Mouse (Mus musculus) MEL (cell line): ENCODE measurements around the gene Cat. TPM values are rescaled to one million over a fixed set of nuclear protein-coding genes. Genes with fewer than 3 reads are reported as not detected.

Experiments
- DNase-seq: peaks from one replicate; pipeline ENCODE4 v3.0.0; 2011; ENCODE audit warnings: low read depth, low spot score
- H3K27ac ChIP-seq: 2 replicates; pipeline ENCODE4 v1.5.1; 2012; ENCODE audit warnings: low read depth, mild to moderate bottlenecking, control low read depth, low read length, moderate library complexity; ENCODE audit not compliant: control insufficient read depth
- H3K27me3 ChIP-seq, 2 experiments: fragments of 150-350 bp in 1 of 2; sonication (generic) in 1 of 2; 2 replicates each; pipeline ENCODE4 v1.6.1; 2012; ENCODE audit warnings: low read length in 2 of 2, mild to moderate bottlenecking in 2 of 2, improper control_type of control experiment in 1 of 2, moderate library complexity in 1 of 2; ENCODE audit not compliant: insufficient read depth in 2 of 2, control insufficient read depth in 1 of 2
- H3K36me3 ChIP-seq, 2 experiments: 2 replicates each; pipeline ENCODE4 v1.6.1; 2012 to 2014; ENCODE audit warnings: low read length in 2 of 2, improper control_type of control experiment in 1 of 2, inconsistent platforms in 1 of 2, mild to moderate bottlenecking in 1 of 2; ENCODE audit not compliant: insufficient read depth in 2 of 2, control insufficient read depth in 1 of 2
- H3K4me1 ChIP-seq, 2 experiments: fragments of 150-350 bp in 1 of 2; sonication (generic) in 1 of 2; 2 replicates each; pipeline ENCODE4 v1.6.1; 2012; ENCODE audit warnings: low read length in 2 of 2, improper control_type of control experiment in 1 of 2, mild to moderate bottlenecking in 1 of 2; ENCODE audit not compliant: insufficient read depth in 2 of 2, control insufficient read depth in 1 of 2
- H3K4me3 ChIP-seq, 2 experiments: fragments of 150-350 bp in 1 of 2; sonication (generic) in 1 of 2; 2 replicates each; pipeline ENCODE4 v1.5.1; 2012; ENCODE audit warnings: low read depth in 2 of 2, low read length in 2 of 2, mild to moderate bottlenecking in 2 of 2, moderate library complexity in 2 of 2, control low read depth in 1 of 2, improper control_type of control experiment in 1 of 2; ENCODE audit not compliant: control insufficient read depth in 1 of 2, insufficient read depth in 1 of 2
- H3K79me2 ChIP-seq: 2 replicates; pipeline ENCODE4 v1.6.1; 2012; ENCODE audit warnings: mild to moderate bottlenecking, low read length, moderate library complexity; ENCODE audit not compliant: control insufficient read depth, poor library complexity, insufficient read depth
- H3K9ac ChIP-seq: 2 replicates; pipeline ENCODE4 v1.6.1; 2012; ENCODE audit warnings: low read depth, mild to moderate bottlenecking, control low read depth, low read length, moderate library complexity; ENCODE audit not compliant: control insufficient read depth, poor library complexity, severe bottlenecking
- H3K9me3 ChIP-seq: fragments of 150-350 bp; sonication (generic); replicated peaks from 2 replicates; pipeline ENCODE4 v1.6.1; 2012; ENCODE audit warnings: mild to moderate bottlenecking, low read length, improper control_type of control experiment, moderate library complexity; ENCODE audit not compliant: insufficient read depth
- CHD1 ChIP-seq: IDR thresholded peaks from 2 replicates; pipeline ENCODE4 v1.6.1; 2012; ENCODE audit warnings: low read depth, mild to moderate bottlenecking, inconsistent platforms, low read length, improper control_type of control experiment
- CTCF ChIP-seq, 3 experiments: IDR thresholded peaks in 2 of 3; conservative IDR thresholded peaks in 1 of 3; 2 replicates each; pipeline ENCODE4 v1.5.1; 2011 to 2012; ENCODE audit warnings: low read length in 3 of 3, low read depth in 2 of 3, mild to moderate bottlenecking in 2 of 3, improper control_type of control experiment in 1 of 3, inconsistent platforms in 1 of 3, mixed read lengths in 1 of 3, moderate library complexity in 1 of 3; ENCODE audit not compliant: control insufficient read depth in 1 of 3, insufficient read depth in 1 of 3, poor library complexity in 1 of 3, severe bottlenecking in 1 of 3
- E2F4 ChIP-seq: IDR thresholded peaks from 2 replicates; pipeline ENCODE4 v1.6.1; 2011; ENCODE audit warnings: low read depth, low read length, improper control_type of control experiment, borderline replicate concordance
- ELF1 ChIP-seq: IDR thresholded peaks from 2 replicates; pipeline ENCODE4 v1.6.1; 2014; ENCODE audit warnings: low read depth, mild to moderate bottlenecking, inconsistent platforms, low read length, improper control_type of control experiment, moderate library complexity
- GATA1 ChIP-seq: IDR thresholded peaks from 2 replicates; pipeline ENCODE4 v1.6.1; 2011; ENCODE audit warnings: low read depth, low read length, improper control_type of control experiment
- JUND ChIP-seq: IDR thresholded peaks from 2 replicates; pipeline ENCODE4 v1.6.1; 2011; ENCODE audit warnings: low read depth, mild to moderate bottlenecking, improper control_type of control experiment, low read length
- KAT2A ChIP-seq: conservative IDR thresholded peaks from 2 replicates; pipeline ENCODE4 v1.6.1; 2012; ENCODE audit warnings: low read depth, low read length, improper control_type of control experiment, inconsistent platforms
- MAFK ChIP-seq: IDR thresholded peaks from 2 replicates; pipeline ENCODE4 v1.6.1; 2011; ENCODE audit warnings: low read depth, mild to moderate bottlenecking, low read length, improper control_type of control experiment, borderline replicate concordance
- MAX ChIP-seq: IDR thresholded peaks from 2 replicates; pipeline ENCODE4 v1.6.1; 2011; ENCODE audit warnings: low read length, improper control_type of control experiment
- MAZ ChIP-seq: IDR thresholded peaks from 2 replicates; pipeline ENCODE4 v1.6.1; 2012; ENCODE audit warnings: low read depth, mild to moderate bottlenecking, inconsistent platforms, low read length, improper control_type of control experiment
- MYB ChIP-seq: IDR thresholded peaks from 2 replicates; pipeline ENCODE4 v1.6.1; 2011; ENCODE audit warnings: mild to moderate bottlenecking, low read depth, low read length, improper control_type of control experiment
- NELFE ChIP-seq: IDR thresholded peaks from 2 replicates; pipeline ENCODE4 v1.6.1; 2011; ENCODE audit warnings: low read depth, low read length, improper control_type of control experiment
- NRF1 ChIP-seq: IDR thresholded peaks from 2 replicates; pipeline ENCODE4 v1.6.1; 2014; ENCODE audit warnings: low read depth, mild to moderate bottlenecking, inconsistent platforms, low read length, improper control_type of control experiment, moderate library complexity; ENCODE audit not compliant: poor library complexity, insufficient read depth, severe bottlenecking
- POLR2A ChIP-seq, 2 experiments: IDR thresholded peaks; 2 replicates each; pipeline ENCODE4 v1.6.1; 2011 to 2012; ENCODE audit warnings: low read length in 2 of 2, mild to moderate bottlenecking in 2 of 2, control low read depth in 1 of 2, improper control_type of control experiment in 1 of 2, low read depth in 1 of 2, moderate library complexity in 1 of 2; ENCODE audit not compliant: control insufficient read depth in 1 of 2, insufficient read depth in 1 of 2, poor library complexity in 1 of 2
- POLR2AphosphoS2 ChIP-seq: IDR thresholded peaks from 2 replicates; pipeline ENCODE4 v1.6.1; 2011; ENCODE audit warnings: low read length, improper control_type of control experiment
- POLR2AphosphoS5 ChIP-seq: IDR thresholded peaks from 2 replicates; pipeline ENCODE4 v1.6.1; 2012; ENCODE audit warnings: low read depth, borderline replicate concordance, mild to moderate bottlenecking, inconsistent platforms, low read length, moderate library complexity, mixed read lengths
- SIN3A ChIP-seq: IDR thresholded peaks from 2 replicates; pipeline ENCODE4 v1.6.1; 2012; ENCODE audit warnings: low read length, improper control_type of control experiment, inconsistent platforms
- TAL1 ChIP-seq: IDR thresholded peaks from 2 replicates; pipeline ENCODE4 v1.6.1; 2012; ENCODE audit warnings: mild to moderate bottlenecking, inconsistent platforms, low read length, moderate library complexity, mixed read lengths
- TCF12 ChIP-seq: IDR thresholded peaks from 2 replicates; pipeline ENCODE4 v1.6.1; 2014; ENCODE audit warnings: low read depth, mild to moderate bottlenecking, inconsistent platforms, low read length, improper control_type of control experiment, moderate library complexity
- ZC3H11A ChIP-seq: IDR thresholded peaks from 2 replicates; pipeline ENCODE4 v1.6.1; 2012; ENCODE audit warnings: low read depth, mild to moderate bottlenecking, inconsistent platforms, low read length, improper control_type of control experiment
- ZMIZ1 ChIP-seq: IDR thresholded peaks from 2 replicates; pipeline ENCODE4 v1.6.1; 2012; ENCODE audit warnings: low read depth, mild to moderate bottlenecking, inconsistent platforms, low read length, improper control_type of control experiment, moderate library complexity
- ZNF384 ChIP-seq: IDR thresholded peaks from 2 replicates; pipeline ENCODE4 v1.6.1; 2012; ENCODE audit warnings: low read depth, mild to moderate bottlenecking, inconsistent platforms, low read length, improper control_type of control experiment
- polyA plus RNA-seq, 2 experiments: library from polyadenylated mRNA; stranded (reverse) in 1 of 2; unstranded in 1 of 2; fragments of >175 nt in 1 of 2; fragments of >200 nt in 1 of 2; gene quantifications; 2 replicates each; pipeline versions ENCODE4 v1.2.1 to v1.2.4; 2012; ENCODE audit warnings: low replicate concordance in 2 of 2, low read depth in 1 of 2; ENCODE audit not compliant: insufficient read length in 2 of 2, insufficient read depth in 1 of 2, missing spikeins in 1 of 2
- total RNA-seq: library from RNA; depleted of rRNA; stranded (reverse); fragments of 300-350 nt; gene quantifications from 2 replicates; pipeline ENCODE4 v1.2.3, GENCODE M21; 2012

The Cat gene
- total and polyA plus RNA-seq, 3 experiments: 36.4 to 82.0 (median 74.3) TPM

DNA sequence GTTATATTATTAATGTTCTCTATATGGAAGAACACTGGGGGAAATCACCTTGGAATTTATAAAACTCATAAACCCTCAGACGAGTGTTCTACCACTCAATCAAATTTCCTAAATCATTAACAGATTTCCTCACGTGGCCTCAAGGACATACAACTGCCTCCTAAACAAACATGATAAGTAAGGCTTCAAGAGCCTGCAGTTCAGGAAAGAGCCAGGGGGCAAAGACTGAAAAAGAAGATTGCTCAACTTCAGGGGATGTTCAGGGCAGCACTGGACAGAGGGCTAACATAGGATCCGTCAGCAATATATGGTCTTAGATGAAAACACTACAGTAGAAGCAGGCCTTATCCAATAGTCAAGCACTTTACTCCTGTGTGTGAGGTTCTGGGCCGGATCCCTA lies 7.5 kb downstream of the Cat start:
- TF ChIP-seq CTCF (IDR thresholded peaks at IDR 0.05 in 2 of 3, conservative IDR thresholded peaks at IDR 0.05 in 1 of 3; ENCODE audit: control insufficient read depth in 1 of 3, insufficient read depth in 1 of 3, low read depth in 2 of 3, low read length in 3 of 3, poor library complexity in 1 of 3, severe bottlenecking in 1 of 3) (no peak), ZMIZ1 (no peak), POLR2AphosphoS5 (no peak), POLR2AphosphoS2 (no peak), CHD1 (no peak), JUND (no peak), MAZ (no peak), NRF1 (no peak), MYB (no peak), KAT2A (no peak), GATA1 (no peak), MAX (no peak), ELF1 (no peak), POLR2A (IDR thresholded peaks at IDR 0.05; ENCODE audit: control insufficient read depth in 1 of 2, insufficient read depth in 1 of 2, low read depth in 1 of 2, low read length in 2 of 2, poor library complexity in 1 of 2) (no peak), E2F4 (no peak), MAFK (no peak), TAL1 (no peak), TCF12 (no peak), ZNF384 (no peak)
- TF ChIP-seq, all 39 proteins: peak for 0
- Histone ChIP-seq H3K4me3 (no peak overlapping the region), H3K27me3 (no peaks in the 10 kb centered on the region), H3K79me2 (peaks cover 26% of the 10 kb centered on the region), H3K36me3 (peaks cover 29 to 30% of the 10 kb centered on the region in 2 experiments), H3K4me1 (peaks cover 28 to 29% of the 10 kb centered on the region in 2 experiments), H3K9ac (no peak overlapping the region), H3K9me3 (no peaks in the 10 kb centered on the region), H3K27ac (no peak overlapping the region)
- DNase-seq: no peak

GRCm38 (mm10) chr2:103476657-103477056 lies 8.3 kb downstream of the Cat start:
- no peak for DNase-seq
- peaks cover 23 to 33% of the 10 kb centered on the region in 2 experiments for H3K36me3 ChIP-seq

More at GRCm38 (mm10) chr2:103476657-103477056, 8.3 kb downstream of the Cat start:
- Histone ChIP-seq H3K79me2 (peaks cover 19% of the 10 kb centered on the region), H3K9me3 (no peaks in the 10 kb centered on the region), H3K4me3 (no peak overlapping the region), H3K9ac (no peak overlapping the region), H3K27me3 (no peaks in the 10 kb centered on the region), H3K4me1 (peaks cover 23% of the 10 kb centered on the region in 2 experiments), H3K27ac (no peak overlapping the region)
- no peak for TF ChIP-seq SIN3A
- TF ChIP-seq NELFE: no peak
- TF ChIP-seq ZC3H11A: no peak
